ENCODE assay signal across 24 mouse cellular contexts in genomic region chr10:21833757-21834156, GRCm38 (mm10).
"Had no signal": no experiment of that assay in that cellular context is flagged by ENCODE, and none has a peak within 500 bp of the region (broad histone marks: within the 10 kb centered on the region; RNA-seq: fewer than 3 reads in every experiment).

No protein-coding gene starts in this region.

- H3K36me3 ChIP-seq: limb, embryonic 13.5 days; liver, embryonic 12.5 days; liver, embryonic 15.5 days; neural tube, embryonic 12.5 days; neural tube, embryonic 15.5 days; stomach, embryonic 15.5 days had no signal

- H3K4me1 ChIP-seq: stomach, embryonic 15.5 days had no signal

- H3K9ac ChIP-seq: limb, embryonic 13.5 days; liver, embryonic 12.5 days; liver, embryonic 15.5 days; neural tube, embryonic 12.5 days; neural tube, embryonic 15.5 days; stomach, embryonic 15.5 days had no signal

- H3K9me3 ChIP-seq: limb, embryonic 13.5 days; liver, embryonic 12.5 days; liver, embryonic 15.5 days; neural tube, embryonic 12.5 days; neural tube, embryonic 15.5 days; stomach, embryonic 15.5 days had no signal

- H3K4me2 ChIP-seq: limb, embryonic 13.5 days; liver, embryonic 12.5 days; liver, embryonic 15.5 days; midbrain, embryonic 11.5 days; neural tube, embryonic 12.5 days; neural tube, embryonic 15.5 days; stomach, embryonic 15.5 days had no signal

- H3K27ac ChIP-seq: kidney, postnatal 0 days; layer of hippocampus, adult 2 months; left cerebral cortex, adult 2 months; limb, embryonic 13.5 days; liver, embryonic 12.5 days; liver, embryonic 15.5 days; neural tube, embryonic 12.5 days; neural tube, embryonic 15.5 days; stomach, embryonic 15.5 days had no signal

- H3K27me3 ChIP-seq: limb, embryonic 13.5 days; liver, embryonic 12.5 days; liver, embryonic 15.5 days; neural tube, embryonic 12.5 days; neural tube, embryonic 15.5 days; stomach, embryonic 15.5 days had no signal

- H3K4me3 ChIP-seq: layer of hippocampus, adult 2 months; left cerebral cortex, adult 2 months; limb, embryonic 13.5 days; liver, embryonic 12.5 days; liver, embryonic 15.5 days; neural tube, embryonic 12.5 days; neural tube, embryonic 15.5 days; stomach, embryonic 15.5 days had no signal

- ATAC-seq: liver, embryonic 12.5 days had no signal

- DNase-seq: kidney, adult 2 months; kidney, postnatal 25 days; layer of hippocampus, adult 9-11 months; layer of hippocampus, postnatal 36 days; left cerebral cortex, postnatal 4 days; liver; lung, adult 2 months; lung, postnatal 14 days; lung, postnatal 4 days; midbrain, embryonic 14.5 days; right cerebral cortex, adult 18-20 months; right cerebral cortex, postnatal 14 days; right cerebral cortex, postnatal 4 days; thymus, postnatal 4 days had no signal
